Mouse (Mus musculus): Measurements from ENCODE around the gene Zfp821.

GRCm38 (mm10) chr8:109737237-109738048 is 32.1 kb downstream of the Zfp821 start, which contains the start of gene Atxn1l:
- TF ChIP-seq POLR2A (IDR thresholded peaks at IDR 0.05; ENCODE audit: control insufficient read depth, low read depth, low read length) (no peak; the same call in none of the 2 replicates), CTCF (IDR thresholded peaks at IDR 0.05; ENCODE audit: control insufficient read depth, insufficient read depth, insufficient replicate concordance, low read depth, low read length) (peak; percentile 32; the same call in 1 of the 2 replicates)

Measured in testis, adult 2 months (tissue).